Mouse (Mus musculus) cerebellum, adult 2 months (tissue): Measurements from ENCODE around the gene Camk1. TPM values are rescaled to one million over a fixed set of nuclear protein-coding genes. Genes with fewer than 3 reads are reported as not detected.

ENCODE experiments used
- DNase-seq, 2 experiments: peaks; one replicate each; pipeline ENCODE4 v3.0.0; 2021
- H3K27ac ChIP-seq: fragments of 200-500 bp; 2 replicates; pipeline ENCODE4 v1.5.1; 2012; ENCODE audit warnings: low read length, control low read depth, inconsistent platforms; ENCODE audit not compliant: insufficient read depth
- H3K27me3 ChIP-seq: fragments of 200-500 bp; 2 replicates; pipeline ENCODE4 v1.6.1; 2012; ENCODE audit warnings: inconsistent platforms, mild to moderate bottlenecking, low read length, moderate library complexity; ENCODE audit not compliant: control insufficient read depth, insufficient read depth
- H3K4me1 ChIP-seq: fragments of 200-500 bp; 2 replicates; pipeline ENCODE4 v1.6.1; 2011; ENCODE audit warnings: low read length; ENCODE audit not compliant: control insufficient read depth, insufficient read depth
- H3K4me3 ChIP-seq: fragments of 200-500 bp; replicated peaks from 2 replicates; pipeline ENCODE3; 2011; ENCODE audit warnings: mild to moderate bottlenecking, low read depth, low read length, control low read depth; ENCODE audit not compliant: insufficient read depth
- CTCF ChIP-seq: fragments of 200-500 bp; IDR thresholded peaks from 2 replicates; pipeline ENCODE4 v1.5.1; 2011; ENCODE audit warnings: low read depth, mild to moderate bottlenecking, control low read depth, low read length, moderate library complexity, borderline replicate concordance; ENCODE audit not compliant: insufficient read depth
- POLR2A ChIP-seq: fragments of 200-500 bp; IDR thresholded peaks from 2 replicates; pipeline ENCODE4 v1.6.1; 2011; ENCODE audit warnings: low read length, control low read depth, borderline replicate concordance; ENCODE audit not compliant: insufficient read depth
- WGBS: fragments of 180-500 bp; shearing (Covaris S2); methylation state at CpG from one replicate; pipeline ENCODE4 v1.1.7; 2018; 5-methylcytosine and 5-hydroxymethylcytosine counted together
- polyA plus RNA-seq: library from polyadenylated mRNA; depleted of rRNA; stranded (reverse); fragments of >200 nt; gene quantifications from 2 replicates; pipeline ENCODE4 v1.2.3, GENCODE M21; 2012; rRNA removed

Camk1 gene
- 93.0 and 94.8 TPM in 2 replicates for polyA plus RNA-seq

GRCm38 (mm10) chr6:113343177-113344092, at the start of gene Camk1:
Camk1 (minus strand) TSS chr6:113343984.
- peak; percentile 87 for DNase-seq
- Histone ChIP-seq H3K27me3 (no peaks in the 10 kb centered on the region), H3K4me3 (peak within 1 kb of the TSS; percentile 87), H3K27ac (peak within 1 kb of the TSS; percentile 55), H3K4me1 (peaks cover 10% of the 10 kb centered on the region)
- WGBS = 13% methylated on average over 32 of the region's 32 CpGs
- TF ChIP-seq CTCF (no peak), POLR2A (peak; percentile 67; the same call in 1 of the 2 replicates)

- Histone ChIP-seq H3K27ac (no peak overlapping the region), H3K4me3 (peak overlapping the region; percentile 28), H3K4me1 (peaks cover 1% of the 10 kb centered on the region; the same call in 1 of the 2 replicates), H3K27me3 (no peaks in the 10 kb centered on the region)
- TF ChIP-seq CTCF = no peak
- no peak for TF ChIP-seq POLR2A
- WGBS = 3% methylated on average over 51 of the region's 51 CpGs
- DNase-seq = peak; percentile 54 to 65
Observed at GRCm38 (mm10) chr6:113392387-113393071, 48.7 kb upstream of the Camk1 start.

- no peak for DNase-seq
- 18% methylated on average over 10 of the region's 10 CpGs for WGBS
- TF ChIP-seq CTCF (no peak), POLR2A (no peak)
- peaks cover 3% of the 10 kb centered on the region; the same call in 1 of the 2 replicates for H3K4me1 ChIP-seq
- no peak overlapping the region for H3K27ac ChIP-seq
- H3K4me3 ChIP-seq = peak overlapping the region; percentile 28
- no peaks in the 10 kb centered on the region for H3K27me3 ChIP-seq
Observed at GRCm38 (mm10) chr6:113392015-113392386, 48.2 kb upstream of the Camk1 start.

GRCm38 (mm10) chr6:113390715-113391114, 46.9 kb upstream of the Camk1 start:
- no peak for DNase-seq
- peaks cover 3% of the 10 kb centered on the region for H3K4me1 ChIP-seq
- H3K27me3 ChIP-seq = no peaks in the 10 kb centered on the region
- WGBS = 49% methylated on average over 3 of the region's 3 CpGs
- H3K4me3 ChIP-seq = no peak overlapping the region
- no peak overlapping the region for H3K27ac ChIP-seq
- TF ChIP-seq POLR2A (no peak), CTCF (no peak)

- H3K27me3 ChIP-seq = no peaks in the 10 kb centered on the region
- H3K27ac ChIP-seq = no peak within 1 kb of the TSS
- no peak for TF ChIP-seq CTCF
- TF ChIP-seq POLR2A = no peak
- H3K4me1 ChIP-seq = peaks cover 3% of the 10 kb centered on the region
- DNase-seq = no peak
- H3K4me3 ChIP-seq = no peak within 1 kb of the TSS
- 64% methylated on average over 8 of the region's 8 CpGs for WGBS
Observed at GRCm38 (mm10) chr6:113388960-113389359, 45.2 kb upstream of the Camk1 start, which contains the start of gene Ttll3. Ttll3 (plus strand) TSS chr6:113389260.

- no peaks in the 10 kb centered on the region for H3K27me3 ChIP-seq
- peaks cover 3% of the 10 kb centered on the region for H3K4me1 ChIP-seq
- no peak overlapping the region for H3K4me3 ChIP-seq
- no peak overlapping the region for H3K27ac ChIP-seq
- TF ChIP-seq CTCF = no peak
- TF ChIP-seq POLR2A = no peak
- WGBS = 67% methylated on average over 3 of the region's 3 CpGs
- peak in 1 of 2 experiments; percentile 36 for DNase-seq
Observed at GRCm38 (mm10) chr6:113386025-113386424, 42.2 kb upstream of the Camk1 start.

GRCm38 (mm10) chr6:113385160-113385714, 41.5 kb upstream of the Camk1 start:
- DNase-seq = no peak
- Histone ChIP-seq H3K4me1 (peaks cover 3% of the 10 kb centered on the region), H3K4me3 (no peak overlapping the region), H3K27me3 (no peaks in the 10 kb centered on the region), H3K27ac (peak overlapping the region; percentile 63; the same call in 1 of the 2 replicates)
- no peak for TF ChIP-seq CTCF
- TF ChIP-seq POLR2A = no peak
- 55% methylated on average over 11 of the region's 11 CpGs for WGBS
